Mouse (Mus musculus) c-Kit-negative CD71-positive TER-119-positive erythroid progenitor cells, embryonic 14.5 days (primary cell): ENCODE measurements around the gene Gm6164.
"Not testable (repeated sequence)": the region's sequence is repeated elsewhere in the genome, so short reads cannot be mapped to it uniquely, and the experiment has no call there.

ENCODE experiments used
- DNase-seq: peaks from one replicate; pipeline ENCODE4 v3.0.0-alpha.2; 2013; ENCODE audit warnings: low read depth, low spot score

Gene Gm6164

GRCm38 (mm10) chr7:20205507-20205906 is at the start of gene Gm6164:
TSS of gene Gm6164 (minus strand) at chr7:20205607.
- DNase-seq = not testable (repeated sequence)

- DNase-seq = not testable (repeated sequence)
Observed at GRCm38 (mm10) chr7:20233728-20234127, 28.3 kb upstream of the Gm6164 start, which contains the start of gene Gm4498. TSS of gene Gm4498 (minus strand) at chr7:20233828.

- not testable (repeated sequence) for DNase-seq
Observed at GRCm38 (mm10) chr7:20193410-20193809, 12.0 kb downstream of the Gm6164 start, which contains the start of gene Vmn1r95. TSS of gene Vmn1r95 (plus strand) at chr7:20193710.

- DNase-seq = not testable (repeated sequence)
Observed at GRCm38 (mm10) chr7:20168277-20168676, 37.1 kb downstream of the Gm6164 start, which contains the start of gene Vmn1r94. TSS of gene Vmn1r94 (minus strand) at chr7:20168377.
